Mouse (Mus musculus): Measurements from ENCODE around the gene S1pr5. TPM values are rescaled to one million over a fixed set of nuclear protein-coding genes. Genes with fewer than 3 reads are reported as not detected.
"Not testable (repeated sequence)": the region's sequence is repeated elsewhere in the genome, so short reads cannot be mapped to it uniquely, and the experiment has no call there.

Gene S1pr5
- polyA plus RNA-seq, 1 experiment from 2014 or later = not detected

DNA sequence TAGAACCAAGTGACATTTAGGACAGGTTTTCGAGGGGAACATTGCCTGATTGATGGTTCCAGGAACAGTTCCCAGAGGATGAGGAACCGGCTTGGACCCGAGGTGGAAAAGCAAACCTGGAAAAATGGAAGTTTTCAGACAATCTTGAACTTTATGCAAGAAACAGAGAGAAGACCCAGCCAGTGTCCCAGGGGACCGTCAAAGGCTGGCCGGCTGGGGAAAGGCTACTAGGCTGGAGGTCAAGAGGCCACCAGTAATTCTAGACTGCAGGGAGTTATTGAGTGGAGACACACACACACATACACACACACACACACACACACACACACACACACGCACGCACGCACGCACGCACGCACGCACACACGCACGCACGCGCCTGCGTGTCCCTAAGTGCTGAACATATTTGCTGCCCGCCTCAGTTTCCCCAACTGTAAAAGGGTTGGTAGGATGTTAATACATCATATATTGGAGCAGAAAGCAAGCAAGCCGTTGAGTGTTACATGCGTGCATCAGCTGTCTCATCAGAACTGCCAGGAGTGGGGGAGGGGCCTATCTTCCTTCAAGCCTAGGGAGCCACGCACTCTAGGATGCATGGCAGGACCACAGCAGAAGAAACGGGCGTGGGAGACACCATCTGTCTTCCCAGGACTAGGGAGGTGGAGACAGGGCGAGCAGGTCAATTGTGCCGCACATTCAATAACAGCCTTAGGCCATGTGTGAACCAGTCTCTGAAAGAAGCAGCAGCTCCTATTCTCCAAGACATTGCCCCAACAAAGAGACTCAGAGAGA, 32.0 kb downstream of the S1pr5 start:
- 85% methylated on average over 24 of the region's 25 CpGs for WGBS (ENCODE audit: missing documents)
- no peak overlapping the region for H3K27ac ChIP-seq
- peaks cover 6% of the 10 kb centered on the region; the same call in 1 of the 2 replicates for H3K36me3 ChIP-seq (ENCODE audit: inconsistent target)
- H3K79me2 ChIP-seq (ENCODE audit: inconsistent target) = no peaks in the 10 kb centered on the region
- no peak overlapping the region for H3K4me3 ChIP-seq (ENCODE audit: inconsistent target)

- H3K27ac ChIP-seq = no peak overlapping the region
- peaks cover 17% of the 10 kb centered on the region; the same call in 1 of the 2 replicates for H3K36me3 ChIP-seq (ENCODE audit: inconsistent target)
- H3K4me3 ChIP-seq (ENCODE audit: inconsistent target) = no peak overlapping the region
- H3K79me2 ChIP-seq (ENCODE audit: inconsistent target) = no peaks in the 10 kb centered on the region
- 74% methylated on average over 7 of the region's 7 CpGs for WGBS (ENCODE audit: missing documents)
Measured at GRCm38 (mm10) chr9:21213617-21214190, 34.5 kb downstream of the S1pr5 start.

DNA sequence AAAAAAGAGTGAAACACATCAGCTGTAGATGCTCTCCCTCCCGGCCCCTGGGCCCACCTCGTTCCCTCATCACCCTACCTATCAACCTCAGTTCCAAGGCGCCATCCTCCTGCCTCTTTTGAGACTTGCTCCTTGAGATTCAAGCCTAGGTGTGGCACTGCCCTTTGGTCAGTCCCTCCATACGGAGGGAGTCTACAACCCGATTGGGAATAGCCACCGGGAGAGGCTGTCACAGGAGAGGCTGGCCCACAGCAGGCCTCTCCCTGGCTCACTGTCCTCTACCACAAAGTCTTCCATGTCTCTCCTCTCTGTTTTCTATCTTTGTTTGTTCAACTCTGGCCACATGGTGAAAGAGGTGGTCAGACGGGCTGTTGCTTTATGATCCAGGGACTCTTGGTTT, 36.6 kb downstream of the S1pr5 start:
- peaks cover 17% of the 10 kb centered on the region; the same call in 1 of the 2 replicates for H3K36me3 ChIP-seq (ENCODE audit: inconsistent target)
- WGBS (ENCODE audit: missing documents) = 83% methylated on average over 7 of the region's 7 CpGs
- H3K79me2 ChIP-seq (ENCODE audit: inconsistent target) = no peaks in the 10 kb centered on the region
- no peak overlapping the region for H3K27ac ChIP-seq
- H3K4me3 ChIP-seq (ENCODE audit: inconsistent target) = no peak overlapping the region

- peaks cover 22% of the 10 kb centered on the region; the same call in 1 of the 2 replicates for H3K36me3 ChIP-seq (ENCODE audit: inconsistent target)
- WGBS (ENCODE audit: missing documents) = 95% methylated on average over 6 of the region's 6 CpGs
- H3K79me2 ChIP-seq (ENCODE audit: inconsistent target) = no peaks in the 10 kb centered on the region
- no peak overlapping the region for H3K4me3 ChIP-seq (ENCODE audit: inconsistent target)
- H3K27ac ChIP-seq = no peak overlapping the region
Measured at GRCm38 (mm10) chr9:21210821-21211220, 37.4 kb downstream of the S1pr5 start.

- WGBS (ENCODE audit: missing documents) = 100% methylated on average over 1 of the region's 2 CpGs
- Histone ChIP-seq H3K4me3 (ENCODE audit: inconsistent target) (no peak overlapping the region), H3K79me2 (ENCODE audit: inconsistent target) (no peaks in the 10 kb centered on the region), H3K36me3 (ENCODE audit: inconsistent target) (peaks cover 26% of the 10 kb centered on the region; the same call in 1 of the 2 replicates), H3K27ac (no peak overlapping the region)
Measured at GRCm38 (mm10) chr9:21208626-21209025, 39.6 kb downstream of the S1pr5 start.

- no peak overlapping the region for H3K27ac ChIP-seq
- no peak overlapping the region for H3K4me3 ChIP-seq (ENCODE audit: inconsistent target)
- WGBS (ENCODE audit: missing documents) = 60% methylated on average over 6 of the region's 6 CpGs
- no peaks in the 10 kb centered on the region for H3K79me2 ChIP-seq (ENCODE audit: inconsistent target)
- H3K36me3 ChIP-seq (ENCODE audit: inconsistent target) = peaks cover 31% of the 10 kb centered on the region; the same call in 1 of the 2 replicates
Measured at GRCm38 (mm10) chr9:21206848-21207247, 41.4 kb downstream of the S1pr5 start.

- H3K4me3 ChIP-seq (ENCODE audit: inconsistent target) = no peak overlapping the region
- peaks cover 28% of the 10 kb centered on the region; the same call in 1 of the 2 replicates for H3K36me3 ChIP-seq (ENCODE audit: inconsistent target)
- WGBS (ENCODE audit: missing documents) = 78% methylated on average over 23 of the region's 23 CpGs
- H3K27ac ChIP-seq = no peak overlapping the region
- no peaks in the 10 kb centered on the region for H3K79me2 ChIP-seq (ENCODE audit: inconsistent target)
Measured at GRCm38 (mm10) chr9:21204528-21205272, 43.5 kb downstream of the S1pr5 start.

DNA sequence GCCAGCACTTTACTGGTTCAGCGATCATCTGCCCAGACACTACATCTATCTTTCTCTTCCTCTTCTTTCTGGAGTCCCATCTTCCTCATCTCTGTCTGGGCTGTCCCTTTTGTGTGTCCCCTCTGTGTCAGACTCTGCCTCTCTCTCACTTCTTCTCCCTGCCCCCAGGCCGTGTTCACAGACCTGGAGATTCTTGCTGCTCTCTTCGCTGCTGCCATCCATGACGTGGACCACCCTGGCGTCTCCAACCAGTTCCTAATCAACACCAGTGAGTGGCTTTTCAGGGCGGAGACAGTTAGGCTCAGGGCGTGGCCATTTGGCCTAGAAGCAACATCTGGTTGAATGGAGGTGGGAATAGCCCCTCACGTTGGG, 44.1 kb downstream of the S1pr5 start:
- peaks cover 31% of the 10 kb centered on the region; the same call in 1 of the 2 replicates for H3K36me3 ChIP-seq (ENCODE audit: inconsistent target)
- WGBS (ENCODE audit: missing documents) = 89% methylated on average over 8 of the region's 8 CpGs
- no peaks in the 10 kb centered on the region for H3K79me2 ChIP-seq (ENCODE audit: inconsistent target)
- H3K4me3 ChIP-seq (ENCODE audit: inconsistent target) = no peak overlapping the region
- H3K27ac ChIP-seq = no peak overlapping the region

DNA sequence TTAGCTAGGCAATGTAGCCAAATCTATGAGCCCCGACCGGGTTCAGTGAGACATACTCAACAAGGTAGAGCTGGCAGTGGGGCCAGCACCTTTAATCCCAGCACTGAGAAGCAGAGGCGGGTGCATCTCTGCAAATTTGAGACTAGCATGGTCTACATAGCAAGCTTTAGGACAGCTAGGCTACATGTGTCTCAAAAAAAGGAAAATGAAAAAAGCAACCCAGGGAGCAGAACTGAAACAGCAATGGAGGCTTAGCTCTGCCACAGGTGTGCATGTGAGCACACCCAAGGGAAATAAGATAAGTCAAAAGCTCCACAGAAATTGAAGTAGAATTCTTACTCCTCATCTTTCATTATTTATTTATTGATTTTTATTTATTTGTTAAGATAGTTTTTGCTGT, 49.3 kb downstream of the S1pr5 start:
- Histone ChIP-seq H3K27ac (no peak overlapping the region), H3K4me3 (ENCODE audit: inconsistent target) (no peak overlapping the region), H3K79me2 (ENCODE audit: inconsistent target) (no peaks in the 10 kb centered on the region), H3K36me3 (ENCODE audit: inconsistent target) (peaks cover 32% of the 10 kb centered on the region; the same call in 1 of the 2 replicates)
- WGBS (ENCODE audit: missing documents) = 92% methylated on average over 3 of the region's 3 CpGs

DNA sequence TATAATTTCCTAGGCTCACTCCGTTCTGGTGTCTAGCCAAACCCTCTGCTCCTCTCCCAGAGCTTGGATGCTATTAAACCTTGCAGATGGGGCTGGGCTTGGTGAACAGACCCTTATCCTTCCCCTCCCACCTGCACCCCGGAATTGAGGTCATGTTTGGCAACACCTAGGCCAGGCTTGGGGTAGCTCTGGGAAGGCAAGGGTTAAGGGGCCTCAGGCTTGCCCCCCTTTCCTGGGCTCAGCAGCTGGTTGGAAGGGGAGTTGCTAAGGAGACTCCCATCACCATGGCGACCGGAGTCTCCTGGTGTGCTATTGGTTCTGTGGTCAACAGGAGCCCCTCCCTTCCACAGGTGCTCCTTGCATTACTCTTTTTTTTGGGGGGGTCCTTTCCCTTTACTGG, 50.3 kb downstream of the S1pr5 start:
- whole genome bisulfite sequencing (ENCODE audit: missing documents) = 96% methylated on average over 4 of the region's 4 CpGs
- no peak overlapping the region for H3K27ac ChIP-seq
- no peaks in the 10 kb centered on the region for H3K79me2 ChIP-seq (ENCODE audit: inconsistent target)
- peaks cover 24% of the 10 kb centered on the region for H3K36me3 ChIP-seq (ENCODE audit: inconsistent target)
- no peak overlapping the region for H3K4me3 ChIP-seq (ENCODE audit: inconsistent target)

DNA sequence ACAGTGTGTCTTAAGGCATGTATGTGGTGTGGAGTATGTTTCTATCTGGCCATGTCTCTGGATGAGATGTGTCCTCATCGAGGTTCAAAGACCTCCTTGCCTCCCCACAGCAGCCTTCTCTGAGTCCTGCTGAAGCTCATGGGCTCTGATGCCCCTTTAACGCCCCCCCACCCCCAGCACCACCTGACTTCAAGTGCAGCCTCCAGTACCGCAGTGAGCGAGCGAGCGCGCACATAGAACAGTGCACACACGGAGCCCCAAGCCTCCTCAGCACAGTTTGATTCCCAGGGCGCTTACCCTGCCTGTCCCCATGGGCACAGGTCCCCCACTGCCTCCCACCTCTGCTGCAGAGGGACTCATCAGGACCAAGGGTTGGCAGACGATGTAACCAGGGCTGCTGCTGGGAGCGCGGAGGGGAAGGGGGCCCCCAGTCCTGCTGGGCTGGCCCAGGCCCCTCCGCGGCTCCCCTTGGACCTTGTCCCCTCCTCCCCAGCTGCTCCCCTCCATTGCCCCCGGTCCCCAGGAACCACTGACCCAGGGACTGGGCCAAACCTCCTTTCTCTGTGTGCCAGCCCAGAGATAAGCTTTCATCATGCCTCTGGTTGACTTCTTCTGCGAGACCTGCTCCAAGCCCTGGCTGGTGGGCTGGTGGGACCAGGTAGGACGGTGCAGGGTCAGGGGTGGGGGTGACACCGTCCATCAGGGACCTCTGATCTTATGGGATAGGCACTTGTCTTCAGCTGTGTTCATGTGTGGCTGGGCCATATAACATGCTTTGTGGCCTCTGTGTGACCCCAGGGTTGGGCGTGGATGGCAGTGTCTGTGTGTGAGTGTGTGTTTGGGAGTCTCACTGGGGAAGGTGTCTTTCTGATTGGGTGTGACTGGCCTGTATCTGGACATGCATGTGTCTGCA, 51.5 kb downstream of the S1pr5 start:
- no peak overlapping the region for H3K4me3 ChIP-seq (ENCODE audit: inconsistent target)
- 89% methylated on average over 17 of the region's 19 CpGs for WGBS (ENCODE audit: missing documents)
- H3K36me3 ChIP-seq (ENCODE audit: inconsistent target) = peaks cover 36% of the 10 kb centered on the region
- H3K27ac ChIP-seq = no peak overlapping the region
- H3K79me2 ChIP-seq (ENCODE audit: inconsistent target) = no peaks in the 10 kb centered on the region

GRCm38 (mm10) chr9:21195736-21196505, 52.3 kb downstream of the S1pr5 start:
- 98% methylated on average over 6 of the region's 7 CpGs for WGBS (ENCODE audit: missing documents)
- H3K79me2 ChIP-seq (ENCODE audit: inconsistent target); H3K4me3 ChIP-seq (ENCODE audit: inconsistent target); H3K27ac ChIP-seq: not testable (repeated sequence)
- H3K36me3 ChIP-seq (ENCODE audit: inconsistent target) = peaks cover 29% of the 10 kb centered on the region

DNA sequence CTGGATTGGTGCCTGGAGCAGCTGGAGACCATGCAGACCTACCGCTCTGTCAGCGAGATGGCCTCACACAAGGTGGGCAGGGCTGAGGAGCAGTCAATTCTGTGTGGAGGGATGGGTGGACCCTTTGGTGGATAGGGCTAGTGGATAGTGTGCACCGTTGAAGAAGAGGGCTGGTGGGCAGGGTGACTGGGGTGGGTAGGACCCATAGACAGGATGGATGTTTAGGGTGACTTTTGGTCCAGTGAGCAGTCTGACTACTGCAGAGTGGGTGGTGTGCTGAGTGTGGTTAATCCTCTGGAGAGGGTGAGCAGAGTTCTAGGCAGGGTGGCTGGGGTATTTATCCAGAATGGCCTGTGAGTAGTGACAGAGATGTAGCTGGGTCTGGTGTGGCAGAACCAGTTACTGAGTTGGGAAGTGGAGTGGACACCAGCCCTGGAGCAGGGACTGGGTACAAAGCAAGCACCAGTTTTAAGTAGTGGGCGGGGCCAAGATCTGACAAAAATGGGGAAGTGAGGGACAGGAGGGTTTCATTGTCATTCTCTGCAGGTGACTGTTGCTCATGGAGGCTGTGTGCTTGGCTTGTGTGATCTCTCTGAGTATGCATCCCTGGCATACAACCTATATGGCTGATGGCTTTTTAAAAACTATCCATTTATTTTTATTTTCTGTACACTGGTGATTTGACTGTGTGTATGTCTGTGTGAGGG, 53.3 kb downstream of the S1pr5 start:
- Histone ChIP-seq H3K79me2 (ENCODE audit: inconsistent target) (no peaks in the 10 kb centered on the region), H3K36me3 (ENCODE audit: inconsistent target) (peaks cover 26% of the 10 kb centered on the region), H3K4me3 (ENCODE audit: inconsistent target) (no peak overlapping the region), H3K27ac (no peak overlapping the region)
- 78% methylated on average over 4 of the region's 4 CpGs for WGBS (ENCODE audit: missing documents)

All from macrophage (primary cell).